Mouse (Mus musculus) myocyte (in vitro differentiated cells): ENCODE results near the gene Snx29. TPM values are rescaled to one million over a fixed set of nuclear protein-coding genes. Genes with fewer than 3 reads are reported as not detected.

ENCODE experiments used
- H3K27me3 ChIP-seq: one replicate; pipeline ENCODE4 v1.6.1; 2011; ENCODE audit not compliant: control insufficient read depth, insufficient read depth, insufficient read length
- H3K36me3 ChIP-seq: one replicate; pipeline ENCODE4 v1.6.1; 2011; ENCODE audit not compliant: control insufficient read depth, insufficient read depth
- H3K4me2 ChIP-seq: one replicate; pipeline ENCODE4 v1.6.1; 2011; ENCODE audit warnings: low read depth, control low read depth
- H3K4me3 ChIP-seq: one replicate; pipeline ENCODE4 v1.5.1; 2011; ENCODE audit warnings: mild to moderate bottlenecking, control low read depth, moderate library complexity
- H3K79me2 ChIP-seq: one replicate; pipeline ENCODE4 v1.6.1; 2011; ENCODE audit not compliant: control insufficient read depth, insufficient read depth
- H3ac ChIP-seq: one replicate; pipeline ENCODE4 v1.6.1; 2011; ENCODE audit not compliant: control insufficient read depth, insufficient read length
- CEBPB ChIP-seq: IDR thresholded peaks from 2 replicates; pipeline ENCODE4 v1.6.1; 2011; ENCODE audit warnings: mild to moderate bottlenecking, moderate library complexity; ENCODE audit not compliant: poor library complexity, insufficient read depth, severe bottlenecking
- E2F4 ChIP-seq: IDR thresholded peaks from one replicate; pipeline ENCODE4 v1.6.1; 2011; ENCODE audit warnings: mild to moderate bottlenecking, control low read depth, moderate library complexity; ENCODE audit not compliant: insufficient read depth
- MAX ChIP-seq: IDR thresholded peaks from one replicate; pipeline ENCODE4 v1.6.1; 2011; ENCODE audit warnings: low read depth, mild to moderate bottlenecking, control low read depth
- MYOD1 ChIP-seq, 3 experiments: IDR thresholded peaks; one replicate each; pipeline ENCODE4 v1.6.1; 2011; ENCODE audit warnings: control low read depth in 2 of 3, low read depth in 2 of 3, mild to moderate bottlenecking in 2 of 3, moderate library complexity in 1 of 3; ENCODE audit not compliant: insufficient read length in 2 of 3, control insufficient read depth in 1 of 3
- MYOG ChIP-seq, 3 experiments: IDR thresholded peaks; one replicate each; pipeline ENCODE4 v1.6.1; 2011; ENCODE audit warnings: control low read depth in 2 of 3, low read depth in 2 of 3, mild to moderate bottlenecking in 2 of 3; ENCODE audit not compliant: insufficient read length in 2 of 3, control insufficient read depth in 1 of 3, insufficient read depth in 1 of 3
- POLR2A ChIP-seq: IDR thresholded peaks from one replicate; pipeline ENCODE4 v1.6.1; 2011; ENCODE audit warnings: low read depth, mild to moderate bottlenecking, control low read depth, moderate library complexity; ENCODE audit not compliant: insufficient read length
- POLR2AphosphoS2 ChIP-seq: IDR thresholded peaks from one replicate; pipeline ENCODE4 v1.6.1; 2011; ENCODE audit warnings: low read depth, control low read depth; ENCODE audit not compliant: insufficient read length
- REST ChIP-seq: IDR thresholded peaks from one replicate; pipeline ENCODE4 v1.6.1; 2011; ENCODE audit warnings: mild to moderate bottlenecking, control low read depth, moderate library complexity; ENCODE audit not compliant: insufficient read depth, insufficient read length
- SRF ChIP-seq: IDR thresholded peaks from one replicate; pipeline ENCODE4 v1.6.1; 2011; ENCODE audit warnings: low read depth; ENCODE audit not compliant: control insufficient read depth, insufficient read length
- TCF12 ChIP-seq: IDR thresholded peaks from one replicate; pipeline ENCODE4 v1.6.1; 2011; ENCODE audit warnings: mild to moderate bottlenecking, control low read depth; ENCODE audit not compliant: poor library complexity, insufficient read depth, severe bottlenecking
- TCF3 ChIP-seq: IDR thresholded peaks from one replicate; pipeline ENCODE4 v1.6.1; 2011; ENCODE audit warnings: low read depth, control low read depth; ENCODE audit not compliant: insufficient read length
- USF1 ChIP-seq: IDR thresholded peaks from one replicate; pipeline ENCODE4 v1.6.1; 2011; ENCODE audit warnings: low read depth, mild to moderate bottlenecking, control low read depth, moderate library complexity
- polyA plus RNA-seq: library from polyadenylated mRNA; unstranded; fragments of >200 nt; fragmentation: generic; extraction: Trizol; gene quantifications from one replicate; pipeline ENCODE4 v1.2.1, GENCODE M21; 2012; ENCODE audit warnings: missing spikeins

The Snx29 gene
- polyA plus RNA-seq, 1 experiment = 1.7 TPM

DNA sequence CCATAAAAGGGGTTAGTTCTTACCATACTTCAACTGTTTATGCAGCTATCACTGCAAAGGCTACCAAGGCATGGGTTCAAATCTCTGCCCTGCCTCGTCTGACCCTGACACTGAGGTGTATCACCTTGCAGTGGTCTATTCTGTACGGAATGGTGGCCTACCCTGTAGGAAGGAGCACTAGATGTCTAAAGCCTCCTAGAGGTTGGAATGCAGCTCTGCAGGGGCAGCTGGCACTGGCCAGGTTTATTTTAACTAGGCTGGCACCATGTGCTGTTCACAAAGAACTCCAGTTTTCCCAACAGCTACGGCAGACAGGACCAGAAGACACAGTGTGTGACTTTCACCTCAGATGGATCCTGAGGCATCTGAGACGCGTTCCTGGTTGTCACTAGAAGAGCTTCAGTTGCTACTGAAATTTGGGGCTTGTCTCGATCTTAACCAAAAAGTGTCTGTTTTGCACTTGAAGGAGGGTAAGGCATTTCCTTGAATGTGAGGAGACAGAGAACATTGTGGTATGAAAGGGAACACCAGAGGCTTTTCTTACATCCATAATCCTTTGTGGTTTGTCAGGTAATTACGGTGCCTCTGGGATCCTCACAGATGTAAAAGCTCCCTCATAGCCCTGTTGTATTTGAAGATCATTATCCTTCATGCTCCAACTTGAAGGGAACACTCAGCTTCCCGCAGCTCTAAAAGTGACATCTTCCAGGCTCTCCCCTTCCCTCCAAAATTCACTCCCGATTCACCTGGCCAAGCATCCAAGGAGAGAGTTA, 305.3 kb downstream of the Snx29 start:
- H3K79me2 ChIP-seq = no peaks in the 10 kb centered on the region
- H3K36me3 ChIP-seq = no peaks in the 10 kb centered on the region
- no peak overlapping the region for H3K4me2 ChIP-seq
- H3K4me3 ChIP-seq = no peak overlapping the region
- TF ChIP-seq USF1 (no peak), POLR2AphosphoS2 (no peak), MYOG (IDR thresholded peaks at IDR 0.05; ENCODE audit: control insufficient read depth in 1 of 3, insufficient read depth in 1 of 3, insufficient read length in 2 of 3, low read depth in 2 of 3) (peak in 2 of 3 experiments; percentile 18 to 38), MAX (no peak), SRF (no peak)
- H3K27me3 ChIP-seq = no peaks in the 10 kb centered on the region
- no peak overlapping the region for H3ac ChIP-seq

DNA sequence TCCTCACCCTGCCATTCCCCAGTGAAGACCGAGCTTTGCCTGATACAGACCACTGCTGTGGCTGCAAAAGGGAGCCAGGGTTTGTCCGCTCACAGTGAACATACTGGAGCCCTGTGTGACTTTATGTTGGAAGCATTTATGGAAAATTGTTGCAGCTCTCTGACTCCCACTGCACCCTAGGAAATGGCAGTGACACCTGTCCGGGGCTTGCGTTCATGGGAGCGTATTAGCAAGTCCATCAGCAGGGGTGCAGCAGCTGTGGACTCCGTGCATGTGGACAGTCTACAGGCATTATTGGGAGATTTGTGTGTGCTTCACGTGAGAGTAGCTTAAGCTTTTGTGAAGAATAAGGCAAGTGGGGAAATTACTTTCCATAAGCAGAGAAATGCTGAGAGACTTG, 307.0 kb downstream of the Snx29 start:
- peak in 2 of 3 experiments; percentile 24 to 26 for TF ChIP-seq MYOG (IDR thresholded peaks at IDR 0.05; ENCODE audit: control insufficient read depth in 1 of 3, insufficient read depth in 1 of 3, insufficient read length in 2 of 3, low read depth in 2 of 3)
- peak; percentile 1 to 61 (median 48) for TF ChIP-seq MYOD1 (IDR thresholded peaks at IDR 0.05; ENCODE audit: control insufficient read depth in 1 of 3, insufficient read length in 2 of 3, low read depth in 2 of 3)
- TF ChIP-seq SRF = no peak
- TF ChIP-seq POLR2A = no peak
- TF ChIP-seq REST = no peak
- no peak for TF ChIP-seq TCF12
- TF ChIP-seq E2F4 = no peak
- TF ChIP-seq TCF3 = no peak
- no peak for TF ChIP-seq MAX
- TF ChIP-seq CEBPB = no peak
- TF ChIP-seq USF1 = no peak
- TF ChIP-seq POLR2AphosphoS2 = no peak
- no peak overlapping the region for H3K4me3 ChIP-seq
- H3K27me3 ChIP-seq = no peaks in the 10 kb centered on the region
- no peak overlapping the region for H3K4me2 ChIP-seq
- H3ac ChIP-seq = no peak overlapping the region
- no peaks in the 10 kb centered on the region for H3K79me2 ChIP-seq
- H3K36me3 ChIP-seq = no peaks in the 10 kb centered on the region

DNA sequence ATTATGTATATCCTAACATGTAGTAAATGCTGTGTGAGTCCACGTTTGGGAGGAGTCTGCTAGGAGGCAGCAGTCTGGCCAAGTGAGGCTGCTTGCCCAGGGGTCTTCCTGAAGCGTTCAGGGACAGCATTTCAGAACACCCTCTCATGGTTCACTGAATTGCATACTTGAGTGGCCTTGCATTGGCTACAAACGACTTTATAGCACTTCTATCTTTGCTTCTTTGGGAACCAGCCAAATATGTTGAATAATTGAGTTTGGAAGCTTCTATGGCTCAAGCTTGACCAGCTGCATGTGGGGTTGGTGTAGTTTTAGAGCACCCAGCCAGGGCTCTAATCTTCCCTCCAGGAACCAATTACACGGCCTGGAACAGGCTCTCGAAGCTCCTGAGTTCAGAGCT, 307.8 kb downstream of the Snx29 start:
- H3K79me2 ChIP-seq = no peaks in the 10 kb centered on the region
- H3K36me3 ChIP-seq = no peaks in the 10 kb centered on the region
- no peak overlapping the region for H3ac ChIP-seq
- no peak for TF ChIP-seq POLR2AphosphoS2
- no peak for TF ChIP-seq CEBPB
- no peaks in the 10 kb centered on the region for H3K27me3 ChIP-seq
- no peak overlapping the region for H3K4me3 ChIP-seq
- no peak overlapping the region for H3K4me2 ChIP-seq

DNA sequence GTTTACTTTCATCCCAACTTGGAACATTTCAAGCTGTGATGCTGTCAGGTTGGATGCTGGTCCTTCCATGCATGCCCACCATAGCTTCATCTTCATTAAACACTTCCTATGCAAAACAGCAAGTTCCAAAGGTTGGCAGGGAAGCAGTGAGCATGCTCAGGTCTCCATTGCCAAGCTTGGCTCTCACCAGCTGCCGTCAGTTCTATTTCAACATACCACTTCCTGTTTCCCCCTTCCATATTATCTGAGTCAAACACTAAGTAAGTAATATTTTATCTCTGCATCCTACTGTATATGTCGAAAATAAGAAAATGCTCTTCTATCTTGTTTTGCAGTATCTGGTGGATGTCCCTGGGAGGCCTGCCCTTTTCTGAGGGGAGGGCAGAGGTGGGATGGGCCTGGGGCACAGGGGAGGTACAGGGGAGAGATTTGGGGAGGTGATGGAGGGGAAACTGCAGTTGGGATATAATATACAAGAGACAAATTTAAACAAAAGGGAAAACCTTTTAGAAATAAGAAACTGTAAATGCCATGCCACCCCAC, 309.6 kb downstream of the Snx29 start:
- no peak overlapping the region for H3ac ChIP-seq
- H3K4me3 ChIP-seq = no peak overlapping the region

DNA sequence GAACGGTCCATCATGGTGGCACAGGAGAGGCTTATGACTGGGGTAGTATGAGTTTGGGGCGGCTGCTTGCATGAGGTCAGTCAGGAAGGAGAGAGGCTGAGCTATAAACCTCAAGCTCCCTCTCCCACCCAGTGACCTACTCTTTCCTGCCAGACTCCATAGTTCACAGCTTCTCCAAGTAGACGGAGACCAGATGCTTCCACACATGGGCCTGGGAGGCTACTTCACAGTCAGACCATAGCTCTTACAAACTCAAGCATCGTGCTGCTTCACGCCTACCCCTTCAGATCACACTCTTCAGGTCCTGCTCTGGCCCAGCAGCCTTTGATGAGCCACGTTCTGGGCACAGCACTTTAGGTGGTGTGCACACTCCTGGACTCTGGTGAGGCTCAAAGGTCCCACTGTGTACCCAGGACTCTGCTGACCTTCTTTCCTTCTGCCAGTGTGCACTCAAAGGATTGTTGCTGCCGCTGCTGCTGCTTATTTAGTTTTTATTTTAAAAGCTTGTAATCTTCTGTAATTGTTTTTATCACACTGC, 313.6 kb downstream of the Snx29 start:
- H3K36me3 ChIP-seq = no peaks in the 10 kb centered on the region
- no peak overlapping the region for H3K4me3 ChIP-seq
- no peaks in the 10 kb centered on the region for H3K79me2 ChIP-seq
- no peaks in the 10 kb centered on the region for H3K27me3 ChIP-seq
- H3ac ChIP-seq = no peak overlapping the region
- no peak overlapping the region for H3K4me2 ChIP-seq
- TF ChIP-seq TCF12 (no peak), USF1 (no peak)

More for the DNA sequence above, 309.6 kb downstream of the Snx29 start:
- no peak for TF ChIP-seq POLR2A
- no peak for TF ChIP-seq E2F4
- TF ChIP-seq MYOG (IDR thresholded peaks at IDR 0.05; ENCODE audit: control insufficient read depth in 1 of 3, insufficient read depth in 1 of 3, insufficient read length in 2 of 3, low read depth in 2 of 3) = no peak
- TF ChIP-seq REST = no peak
- no peak for TF ChIP-seq TCF3
- TF ChIP-seq TCF12 = no peak
- no peak for TF ChIP-seq USF1
- no peak for TF ChIP-seq SRF
- TF ChIP-seq MAX = no peak
- no peak for TF ChIP-seq CEBPB
- no peak for TF ChIP-seq POLR2AphosphoS2
- no peak for TF ChIP-seq MYOD1 (IDR thresholded peaks at IDR 0.05; ENCODE audit: control insufficient read depth in 1 of 3, insufficient read length in 2 of 3, low read depth in 2 of 3)
- Histone ChIP-seq H3K36me3 (no peaks in the 10 kb centered on the region), H3K4me2 (no peak overlapping the region), H3K79me2 (no peaks in the 10 kb centered on the region), H3K27me3 (no peaks in the 10 kb centered on the region)
